Mouse (Mus musculus): ENCODE results near the gene Taar7a. TPM values are rescaled to one million over a fixed set of nuclear protein-coding genes. Genes with fewer than 3 reads are reported as not detected.

Gene Taar7a
- polyA plus RNA-seq, 1 experiment: not detected

GRCm38 (mm10) chr10:23951714-23952113 lies 41.6 kb downstream of the Taar7a start:
- Histone ChIP-seq H3K4me1 (ENCODE audit: control insufficient read depth, insufficient read depth, low read length) (peaks cover 2% of the 10 kb centered on the region), H3K27ac (ENCODE audit: insufficient read depth, low read depth, low read length) (no peak overlapping the region), H3K4me3 (ENCODE audit: insufficient read depth, low read length) (no peak overlapping the region)
- TF ChIP-seq POLR2A (IDR thresholded peaks at IDR 0.05; ENCODE audit: borderline replicate concordance, low read depth, low read length) (no peak), CTCF (IDR thresholded peaks at IDR 0.05; ENCODE audit: low read depth, low read length) (no peak)

GRCm38 (mm10) chr10:23949508-23950005 lies 43.7 kb downstream of the Taar7a start, which contains the start of gene Taar3:
Gene Taar3 (plus strand): TSS chr10:23949558.
- H3K4me1 ChIP-seq (ENCODE audit: control insufficient read depth, insufficient read depth, low read length): peaks cover 5% of the 10 kb centered on the region
- H3K4me3 ChIP-seq (ENCODE audit: insufficient read depth, low read length): no peak within 1 kb of the TSS
- no peak within 1 kb of the TSS for H3K27ac ChIP-seq (ENCODE audit: insufficient read depth, low read depth, low read length)
- no peak for TF ChIP-seq CTCF (IDR thresholded peaks at IDR 0.05; ENCODE audit: low read depth, low read length)
- no peak for TF ChIP-seq POLR2A (IDR thresholded peaks at IDR 0.05; ENCODE audit: borderline replicate concordance, low read depth, low read length)

GRCm38 (mm10) chr10:23948026-23948425 lies 45.3 kb downstream of the Taar7a start:
- Histone ChIP-seq H3K27ac (ENCODE audit: insufficient read depth, low read depth, low read length) (no peak overlapping the region), H3K4me1 (ENCODE audit: control insufficient read depth, insufficient read depth, low read length) (peaks cover 5% of the 10 kb centered on the region), H3K4me3 (ENCODE audit: insufficient read depth, low read length) (no peak overlapping the region)
- TF ChIP-seq POLR2A (IDR thresholded peaks at IDR 0.05; ENCODE audit: borderline replicate concordance, low read depth, low read length) (no peak), CTCF (IDR thresholded peaks at IDR 0.05; ENCODE audit: low read depth, low read length) (no peak)

GRCm38 (mm10) chr10:23942465-23942864 lies 50.8 kb downstream of the Taar7a start:
- Histone ChIP-seq H3K27ac (ENCODE audit: insufficient read depth, low read depth, low read length) (no peak overlapping the region), H3K4me3 (ENCODE audit: insufficient read depth, low read length) (no peak overlapping the region), H3K4me1 (ENCODE audit: control insufficient read depth, insufficient read depth, low read length) (0 out of 2 replicates have a peak, but pooled peaks cover 3% of the 10 kb centered on the region)
- TF ChIP-seq POLR2A (IDR thresholded peaks at IDR 0.05; ENCODE audit: borderline replicate concordance, low read depth, low read length): no peak
- TF ChIP-seq CTCF (IDR thresholded peaks at IDR 0.05; ENCODE audit: low read depth, low read length): peak; percentile 49; the same call in 1 of the 2 replicates

Other genes starting within 250 kb of the Taar7a start
- 182 and 264 TPM in 2 replicates for gene Rps12, start 206.2 kb downstream of the Taar7a start, polyA plus RNA-seq (2012; ENCODE audit: insufficient read depth, insufficient read length, missing spikeins)
- gene Slc18b1, start 196.5 kb downstream of the Taar7a start, polyA plus RNA-seq (2012; ENCODE audit: insufficient read depth, insufficient read length, missing spikeins): 1.0 and 6.7 TPM in 2 replicates
- gene Vnn3, start 142.0 kb downstream of the Taar7a start, polyA plus RNA-seq (2012; ENCODE audit: insufficient read depth, insufficient read length, missing spikeins): 1.8 TPM in 2 replicates
- not detected in 2 replicates for gene Vnn1, start 98.8 kb downstream of the Taar7a start, polyA plus RNA-seq (2012; ENCODE audit: insufficient read depth, insufficient read length, missing spikeins)
- gene Taar1, start 73.1 kb downstream of the Taar7a start, polyA plus RNA-seq (2012; ENCODE audit: insufficient read depth, insufficient read length, missing spikeins): not detected in 2 replicates
- not detected in 2 replicates for gene Taar2, start 54.9 kb downstream of the Taar7a start, polyA plus RNA-seq (2012; ENCODE audit: insufficient read depth, insufficient read length, missing spikeins)
- gene Taar3, start 43.9 kb downstream of the Taar7a start, polyA plus RNA-seq (2012; ENCODE audit: insufficient read depth, insufficient read length, missing spikeins): not detected in 2 replicates
- gene Taar4, start 33.0 kb downstream of the Taar7a start, polyA plus RNA-seq (2012; ENCODE audit: insufficient read depth, insufficient read length, missing spikeins): not detected in 2 replicates
- not detected in 2 replicates for gene Taar5, start 22.8 kb downstream of the Taar7a start, polyA plus RNA-seq (2012; ENCODE audit: insufficient read depth, insufficient read length, missing spikeins)
- gene Taar6, start 7.8 kb downstream of the Taar7a start, polyA plus RNA-seq (2012; ENCODE audit: insufficient read depth, insufficient read length, missing spikeins): not detected in 2 replicates
- not detected in 2 replicates for gene Taar7b, start 6.5 kb upstream of the Taar7a start, polyA plus RNA-seq (2012; ENCODE audit: insufficient read depth, insufficient read length, missing spikeins)
- not detected in 2 replicates for gene Taar7d, start 33.7 kb upstream of the Taar7a start, polyA plus RNA-seq (2012; ENCODE audit: insufficient read depth, insufficient read length, missing spikeins)
- not detected in 2 replicates for gene Taar7e, start 44.1 kb upstream of the Taar7a start, polyA plus RNA-seq (2012; ENCODE audit: insufficient read depth, insufficient read length, missing spikeins)
- gene Taar7f, start 56.0 kb upstream of the Taar7a start, polyA plus RNA-seq (2012; ENCODE audit: insufficient read depth, insufficient read length, missing spikeins): not detected in 2 replicates
- not detected in 2 replicates for gene Taar8a, start 83.0 kb upstream of the Taar7a start, polyA plus RNA-seq (2012; ENCODE audit: insufficient read depth, insufficient read length, missing spikeins)
- not detected in 2 replicates for gene Taar8b, start 98.8 kb upstream of the Taar7a start, polyA plus RNA-seq (2012; ENCODE audit: insufficient read depth, insufficient read length, missing spikeins)
- gene Taar8c, start 108.4 kb upstream of the Taar7a start, polyA plus RNA-seq (2012; ENCODE audit: insufficient read depth, insufficient read length, missing spikeins): not detected in 2 replicates
- gene Taar9, start 116.1 kb upstream of the Taar7a start, polyA plus RNA-seq (2012; ENCODE audit: insufficient read depth, insufficient read length, missing spikeins): not detected in 2 replicates
- gene Stx7, start 155.8 kb upstream of the Taar7a start, polyA plus RNA-seq (2012; ENCODE audit: insufficient read depth, insufficient read length, missing spikeins): 140 and 151 TPM in 2 replicates
- not detected in 2 replicates for gene Moxd1, start 230.0 kb upstream of the Taar7a start, polyA plus RNA-seq (2012; ENCODE audit: insufficient read depth, insufficient read length, missing spikeins)

All from bone marrow macrophage, adult 2 months (primary cell).